Mouse (Mus musculus): Measurements from ENCODE around the gene Arhgef26.

Gene Arhgef26

GRCm38 (mm10) chr3:62452961-62453360 is 114.8 kb downstream of the Arhgef26 start:
- no peaks in the 10 kb centered on the region for H3K36me3 ChIP-seq (ENCODE audit: control insufficient read depth, insufficient read depth, low read length, poor library complexity, severe bottlenecking)
- no peaks in the 10 kb centered on the region for H3K27me3 ChIP-seq (ENCODE audit: control insufficient read depth, insufficient read depth, low read length, poor library complexity, severe bottlenecking)
- no peak for DNase-seq (ENCODE audit: low read depth, low spot score)

DNA sequence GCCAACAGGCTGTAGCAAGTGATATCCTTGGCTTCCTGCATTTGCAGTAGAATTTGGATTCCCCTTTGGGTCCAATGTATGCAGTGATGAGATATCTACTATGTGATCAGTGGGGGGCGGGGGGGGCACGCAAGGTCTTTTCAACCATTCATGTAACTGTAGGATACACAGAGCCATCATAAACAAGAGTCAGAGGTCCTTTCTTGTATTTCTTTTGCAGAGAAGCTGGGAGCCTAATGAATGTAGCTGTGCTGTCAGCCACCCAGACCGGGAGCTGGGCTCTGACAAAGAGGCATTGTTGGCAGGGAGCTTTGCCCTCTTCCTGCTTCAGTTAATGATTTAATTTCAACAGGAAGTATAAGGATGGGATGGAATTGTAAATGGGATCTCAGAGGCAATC is 116.0 kb downstream of the Arhgef26 start:
- H3K36me3 ChIP-seq (ENCODE audit: control insufficient read depth, insufficient read depth, low read length, poor library complexity, severe bottlenecking): no peaks in the 10 kb centered on the region
- H3K27me3 ChIP-seq (ENCODE audit: control insufficient read depth, insufficient read depth, low read length, poor library complexity, severe bottlenecking): no peaks in the 10 kb centered on the region
- no peak for DNase-seq (ENCODE audit: low read depth, low spot score)

DNA sequence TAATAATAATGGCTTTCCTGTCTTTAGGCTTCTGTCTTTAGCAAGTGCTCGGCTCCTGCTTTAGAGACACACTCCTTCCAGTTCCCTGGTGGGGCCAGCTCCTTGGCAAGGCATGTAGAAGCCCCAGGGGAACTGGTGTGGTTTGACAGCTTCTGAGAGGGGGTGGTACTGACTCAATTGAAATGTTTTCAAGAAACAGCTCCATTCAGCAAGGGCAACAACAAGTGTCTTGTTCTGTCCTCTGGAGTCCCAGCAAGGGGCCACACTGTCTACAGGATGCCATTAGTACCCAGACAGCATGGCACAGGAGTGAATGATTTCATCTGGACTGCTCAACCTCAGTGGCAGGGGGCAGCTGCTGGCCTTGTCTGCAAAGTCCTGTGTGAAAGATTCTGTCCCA is 117.7 kb downstream of the Arhgef26 start:
- no peaks in the 10 kb centered on the region for H3K27me3 ChIP-seq (ENCODE audit: control insufficient read depth, insufficient read depth, low read length, poor library complexity, severe bottlenecking)
- DNase-seq (ENCODE audit: low read depth, low spot score): no peak
- no peaks in the 10 kb centered on the region for H3K36me3 ChIP-seq (ENCODE audit: control insufficient read depth, insufficient read depth, low read length, poor library complexity, severe bottlenecking)

DNA sequence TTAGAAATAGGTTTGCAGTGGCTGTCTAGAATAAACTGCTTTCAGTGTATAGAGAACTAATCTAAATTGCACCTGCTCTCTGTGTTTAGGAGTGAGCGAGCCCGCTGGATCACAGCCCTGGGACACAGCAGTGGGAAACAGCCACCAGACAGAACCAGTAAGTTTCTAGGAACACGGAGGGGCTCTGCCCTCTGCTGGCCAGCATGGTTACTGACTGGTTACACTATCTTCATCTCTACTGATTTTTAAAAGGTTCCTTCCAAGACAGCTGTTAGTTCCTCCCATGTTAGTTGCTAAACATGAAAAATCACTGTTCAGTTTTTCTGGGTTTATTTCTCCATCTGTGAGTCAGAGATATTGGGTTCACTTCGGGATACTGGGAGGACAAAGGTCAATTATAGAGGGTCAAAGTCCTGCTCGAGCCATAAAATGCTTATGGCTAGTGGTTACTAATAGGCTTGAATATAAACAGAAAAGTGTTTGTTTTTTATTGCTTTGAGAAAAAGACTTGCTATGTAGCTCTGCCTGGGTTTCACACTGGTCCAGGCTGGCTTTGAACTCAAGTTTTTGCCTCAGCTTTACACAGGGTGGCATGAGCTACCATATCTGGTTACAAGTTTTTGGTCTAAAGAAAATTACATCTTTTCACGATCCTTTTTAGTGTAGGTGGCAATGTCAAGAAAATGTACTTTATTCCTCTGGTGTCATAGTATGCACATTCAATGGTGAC is 120.3 kb downstream of the Arhgef26 start:
- Histone ChIP-seq H3K27me3 (ENCODE audit: control insufficient read depth, insufficient read depth, low read length, poor library complexity, severe bottlenecking) (no peaks in the 10 kb centered on the region), H3K36me3 (ENCODE audit: control insufficient read depth, insufficient read depth, low read length, poor library complexity, severe bottlenecking) (peaks cover 3% of the 10 kb centered on the region; the same call in 1 of the 2 replicates)
- peak; percentile 40 for DNase-seq (ENCODE audit: low read depth, low spot score)

GRCm38 (mm10) chr3:62459483-62459882 is 121.3 kb downstream of the Arhgef26 start:
- Histone ChIP-seq H3K27me3 (ENCODE audit: control insufficient read depth, insufficient read depth, low read length, poor library complexity, severe bottlenecking) (no peaks in the 10 kb centered on the region), H3K36me3 (ENCODE audit: control insufficient read depth, insufficient read depth, low read length, poor library complexity, severe bottlenecking) (peaks cover 3% of the 10 kb centered on the region; the same call in 1 of the 2 replicates)
- no peak for DNase-seq (ENCODE audit: low read depth, low spot score)

DNA sequence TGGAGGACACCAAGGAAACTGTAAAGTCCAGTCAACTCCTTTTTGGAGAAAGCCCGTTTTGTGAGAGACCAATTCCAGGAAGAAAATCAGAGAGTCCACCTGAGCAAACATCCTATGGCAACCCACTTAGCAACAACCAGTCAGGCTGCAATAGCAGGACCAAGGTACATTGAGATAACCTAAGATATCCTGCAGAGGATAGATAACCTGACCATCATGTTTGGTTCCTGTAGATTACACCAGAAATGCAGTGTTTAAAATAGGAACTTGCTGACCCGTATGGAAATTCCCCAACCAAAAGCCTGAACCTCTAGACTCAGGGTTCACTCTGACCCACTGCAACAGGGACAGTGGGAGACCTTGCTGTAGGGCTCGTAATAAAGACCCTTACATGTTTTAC is 126.1 kb downstream of the Arhgef26 start:
- Histone ChIP-seq H3K27me3 (ENCODE audit: control insufficient read depth, insufficient read depth, low read length, poor library complexity, severe bottlenecking) (no peaks in the 10 kb centered on the region), H3K36me3 (ENCODE audit: control insufficient read depth, insufficient read depth, low read length, poor library complexity, severe bottlenecking) (peaks cover 15% of the 10 kb centered on the region)
- no peak for DNase-seq (ENCODE audit: low read depth, low spot score)

- Histone ChIP-seq H3K36me3 (ENCODE audit: control insufficient read depth, insufficient read depth, low read length, poor library complexity, severe bottlenecking) (peaks cover 12% of the 10 kb centered on the region), H3K27me3 (ENCODE audit: control insufficient read depth, insufficient read depth, low read length, poor library complexity, severe bottlenecking) (no peaks in the 10 kb centered on the region)
- no peak for DNase-seq (ENCODE audit: low read depth, low spot score)
These were observed 132.0 kb downstream of the Arhgef26 start for GRCm38 (mm10) chr3:62470179-62470578.

- H3K27me3 ChIP-seq (ENCODE audit: control insufficient read depth, insufficient read depth, low read length, poor library complexity, severe bottlenecking): no peaks in the 10 kb centered on the region
- H3K36me3 ChIP-seq (ENCODE audit: control insufficient read depth, insufficient read depth, low read length, poor library complexity, severe bottlenecking): peaks cover 10% of the 10 kb centered on the region; the same call in 1 of the 2 replicates
- no peak for DNase-seq (ENCODE audit: low read depth, low spot score)
These were observed 146.2 kb downstream of the Arhgef26 start for GRCm38 (mm10) chr3:62484340-62484739.

DNA sequence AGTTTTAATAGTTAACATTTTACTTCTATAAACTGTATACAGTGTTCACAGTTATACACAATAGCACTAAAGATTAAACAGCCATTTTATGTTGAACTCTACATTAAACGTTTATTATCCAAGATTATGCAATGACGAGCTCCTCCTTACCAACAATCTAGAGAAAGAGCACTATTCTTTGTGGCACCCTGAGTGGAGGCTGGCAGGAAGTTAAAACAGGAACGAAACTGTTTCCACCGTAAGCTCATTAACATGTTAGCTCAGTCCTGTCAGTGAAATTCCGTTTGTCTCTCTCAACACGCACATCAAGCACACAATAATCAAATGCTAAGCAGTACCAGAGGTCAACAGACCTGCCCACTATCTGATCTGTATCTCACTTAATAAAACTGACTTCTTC is 154.4 kb downstream of the Arhgef26 start:
- DNase-seq (ENCODE audit: low read depth, low spot score): peak; percentile 13
- Histone ChIP-seq H3K27me3 (ENCODE audit: control insufficient read depth, insufficient read depth, low read length, poor library complexity, severe bottlenecking) (no peaks in the 10 kb centered on the region), H3K36me3 (ENCODE audit: control insufficient read depth, insufficient read depth, low read length, poor library complexity, severe bottlenecking) (peaks cover 21% of the 10 kb centered on the region)

GRCm38 (mm10) chr3:62499327-62499726 is 161.2 kb downstream of the Arhgef26 start:
- no peak for DNase-seq (ENCODE audit: low read depth, low spot score)
- no peaks in the 10 kb centered on the region for H3K27me3 ChIP-seq (ENCODE audit: control insufficient read depth, insufficient read depth, low read length, poor library complexity, severe bottlenecking)

DNA sequence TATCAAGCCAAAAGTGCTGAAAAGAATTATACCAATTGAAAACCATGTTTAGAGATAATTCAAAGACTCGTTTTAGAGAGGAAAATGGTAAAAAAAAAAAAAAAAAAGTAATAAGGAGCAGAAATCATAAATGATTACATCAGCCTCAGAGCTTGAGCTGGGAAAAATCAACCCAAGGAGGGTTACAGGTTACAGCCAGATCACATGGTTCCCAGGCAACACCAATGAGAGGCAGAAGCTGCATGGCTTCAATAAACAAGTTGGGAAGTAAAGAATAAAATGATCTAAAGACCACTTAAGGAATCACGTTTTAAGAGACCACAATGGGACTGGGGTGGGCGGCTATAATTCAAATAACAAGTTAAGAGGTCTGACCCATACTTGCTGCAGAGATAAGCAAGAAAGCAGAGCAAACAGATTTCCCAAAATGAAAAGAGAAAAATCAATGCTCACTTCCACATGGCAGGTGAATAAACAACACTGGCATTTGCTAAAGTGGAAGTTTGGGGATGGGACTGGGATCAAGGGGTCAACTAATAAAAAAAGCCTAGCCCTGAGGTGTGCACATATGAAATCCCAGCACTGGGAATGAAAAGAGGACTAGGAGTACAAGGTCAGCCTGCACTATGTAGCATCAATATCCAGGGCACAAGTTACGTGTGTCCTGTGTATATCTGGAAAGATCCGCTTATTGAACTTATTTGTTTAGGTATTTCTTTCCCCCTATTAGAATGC is 167.2 kb downstream of the Arhgef26 start:
- peaks cover 3% of the 10 kb centered on the region; the same call in 1 of the 2 replicates for H3K36me3 ChIP-seq (ENCODE audit: control insufficient read depth, insufficient read depth, low read length, poor library complexity, severe bottlenecking)
- DNase-seq (ENCODE audit: low read depth, low spot score): no peak

More at GRCm38 (mm10) chr3:62499327-62499726, 161.2 kb downstream of the Arhgef26 start:
- H3K36me3 ChIP-seq (ENCODE audit: control insufficient read depth, insufficient read depth, low read length, poor library complexity, severe bottlenecking): peaks cover 13% of the 10 kb centered on the region

GRCm38 (mm10) chr3:62506488-62507205 is 168.5 kb downstream of the Arhgef26 start, which contains the start of gene Dhx36:
Gene Dhx36, minus strand, starts transcription at chr3:62507004.
- H3K36me3 ChIP-seq (ENCODE audit: control insufficient read depth, insufficient read depth, low read length, poor library complexity, severe bottlenecking): no peaks in the 10 kb centered on the region
- no peaks in the 10 kb centered on the region for H3K27me3 ChIP-seq (ENCODE audit: control insufficient read depth, insufficient read depth, low read length, poor library complexity, severe bottlenecking)
- peak; percentile 97 for DNase-seq (ENCODE audit: low read depth, low spot score)

More for the DNA sequence above, 167.2 kb downstream of the Arhgef26 start:
- no peaks in the 10 kb centered on the region for H3K27me3 ChIP-seq (ENCODE audit: control insufficient read depth, insufficient read depth, low read length, poor library complexity, severe bottlenecking)

GRCm38 (mm10) chr3:62507206-62507647 is 169.1 kb downstream of the Arhgef26 start:
- no peaks in the 10 kb centered on the region for H3K36me3 ChIP-seq (ENCODE audit: control insufficient read depth, insufficient read depth, low read length, poor library complexity, severe bottlenecking)
- DNase-seq (ENCODE audit: low read depth, low spot score): no peak
- H3K27me3 ChIP-seq (ENCODE audit: control insufficient read depth, insufficient read depth, low read length, poor library complexity, severe bottlenecking): no peaks in the 10 kb centered on the region
